Mouse (Mus musculus) erythroblast, embryonic 14.5 days (primary cell): ENCODE data around the gene Vtn.

Experiments
- GATA1 ChIP-seq: IDR thresholded peaks from 2 replicates; pipeline ENCODE4 v1.6.1; 2012; ENCODE audit warnings: low read length, inconsistent platforms, mixed read lengths
- TAL1 ChIP-seq: IDR thresholded peaks from 3 replicates; pipeline ENCODE4 v1.6.1; 2012; ENCODE audit warnings: low read length, inconsistent platforms, mixed read lengths

DNA sequence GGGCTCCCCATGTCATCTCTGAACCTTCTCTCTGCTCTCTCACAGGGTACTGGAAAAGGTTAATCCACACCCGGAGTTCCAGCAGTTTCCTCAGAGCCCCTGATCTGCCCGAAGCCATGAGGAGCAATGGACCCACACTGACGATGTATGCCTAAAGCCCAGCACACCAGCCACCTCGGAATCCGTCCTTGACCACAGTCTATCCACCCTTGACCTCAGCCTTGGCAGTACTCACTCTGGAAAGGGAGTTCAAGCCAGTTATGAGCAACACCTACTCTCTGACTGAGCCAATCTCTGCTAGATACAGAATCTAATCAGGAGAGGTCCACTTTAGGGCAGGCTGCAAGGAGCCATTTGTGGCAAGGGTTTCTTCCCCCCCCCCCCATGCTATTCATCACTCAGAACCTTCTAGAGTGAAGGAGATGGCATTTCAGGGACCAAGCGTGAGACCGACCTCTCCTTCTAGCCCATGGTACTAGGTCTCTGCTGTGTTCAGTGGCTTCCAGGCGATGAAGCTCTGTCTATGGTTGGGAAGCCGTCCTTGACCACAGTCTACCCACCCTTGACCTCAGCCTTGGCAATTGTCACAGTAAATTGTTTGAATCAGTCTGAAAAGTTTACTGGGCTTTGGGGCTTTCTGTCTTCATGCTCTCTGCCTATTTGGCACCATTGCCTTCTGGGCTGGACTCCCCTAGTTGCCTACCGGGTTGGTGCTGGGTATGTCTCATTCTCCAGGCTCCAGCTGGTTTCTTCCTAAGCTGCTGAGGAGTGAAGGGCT lies 27.4 kb upstream of the Vtn start:
- no peak for TF ChIP-seq GATA1
- no peak for TF ChIP-seq TAL1
